In genomic region chr17:31853448-31854188, GRCm38 (mm10) we compare ENCODE assay signal across 7 mouse cellular contexts. TPM values are rescaled to one million over a fixed set of nuclear protein-coding genes. Genes with fewer than 3 reads are reported as not detected.
DNase-seq lines count a peak whose midpoint lies in the region; ATAC-seq and TF ChIP-seq lines count a peak whose summit lies in the region.

No protein-coding gene starts in this region.

- no peak for ATAC-seq in heart, embryonic 16.5 days (replicated peaks; ENCODE audit: extremely low read depth, insufficient read depth, low FRiP score)

- H3K9me3 ChIP-seq in ES-Bruce4 (replicated peaks; ENCODE audit: control insufficient read depth, insufficient read depth, low read length, poor library complexity, severe bottlenecking) = no peaks in the 10 kb centered on the region
- no peaks in the 10 kb centered on the region for H3K9me3 ChIP-seq in heart, embryonic 16.5 days (replicated peaks; ENCODE audit: control insufficient read depth, low read length)

- no peaks in the 10 kb centered on the region for H3K27me3 ChIP-seq in ES-Bruce4 (ENCODE audit: control insufficient read depth, insufficient read depth, low read length, poor library complexity, severe bottlenecking)
- H3K27me3 ChIP-seq in heart, embryonic 16.5 days (ENCODE audit: control insufficient read depth, insufficient read depth, low read length) = no peaks in the 10 kb centered on the region

- WGBS in heart, embryonic 16.5 days = 18% methylated on average over 17 of the region's 17 CpGs
- WGBS in macrophage (ENCODE audit: missing documents) = 7% methylated on average over 17 of the region's 17 CpGs

- H3K79me2 ChIP-seq in macrophage (ENCODE audit: inconsistent target) = peaks cover 44% of the 10 kb centered on the region

- H3K9ac ChIP-seq in ES-Bruce4 (ENCODE audit: low read depth, poor library complexity, severe bottlenecking) = no peak overlapping the region
- peak overlapping the region; percentile 92 for H3K9ac ChIP-seq in heart, embryonic 16.5 days (ENCODE audit: low read length)

- H3K4me2 ChIP-seq in heart, embryonic 16.5 days (ENCODE audit: low read depth, low read length) = peak overlapping the region; percentile 83

- no peak for TF ChIP-seq EP300 in ES-Bruce4 (IDR thresholded peaks at IDR 0.05; ENCODE audit: insufficient read depth, low read depth, low read length)

- peak; percentile 44 for DNase-seq in A20 (ENCODE audit: low read depth, low spot score)
- no peak for DNase-seq in adrenal gland, postnatal 36 days
- no peak for DNase-seq in thymus, postnatal 0 days (ENCODE audit: low spot score)
- no peak for DNase-seq in ovary, postnatal 10 days (ENCODE audit: low spot score)

- H3K4me3 ChIP-seq in ES-Bruce4 (ENCODE audit: low read depth, low read length) (peak overlapping the region; percentile 28), macrophage (ENCODE audit: inconsistent target) (peak overlapping the region; percentile 14)
- peak overlapping the region; percentile 49 for H3K4me3 ChIP-seq in heart, embryonic 16.5 days (ENCODE audit: low read length)

- no peak for TF ChIP-seq POLR2A in ES-Bruce4 (IDR thresholded peaks at IDR 0.05; ENCODE audit: insufficient read depth, low read length)

- TF ChIP-seq CTCF in ES-Bruce4 (IDR thresholded peaks at IDR 0.05; ENCODE audit: low read depth, low read length) = no peak

- H3K36me3 ChIP-seq in ES-Bruce4 (ENCODE audit: control insufficient read depth, insufficient read depth, low read length, poor library complexity, severe bottlenecking) (peaks cover 33% of the 10 kb centered on the region), macrophage (ENCODE audit: inconsistent target) (peaks cover 29% of the 10 kb centered on the region)
- H3K36me3 ChIP-seq in heart, embryonic 16.5 days (ENCODE audit: control insufficient read depth, insufficient read depth) = peaks cover 25% of the 10 kb centered on the region

- H3K27ac ChIP-seq in ES-Bruce4 (ENCODE audit: insufficient read depth, low read length) (no peak overlapping the region), macrophage (peak overlapping the region; percentile 72)
- peak overlapping the region; percentile 81 for H3K27ac ChIP-seq in heart, embryonic 16.5 days (ENCODE audit: low read length)

- H3K4me1 ChIP-seq in ES-Bruce4 (ENCODE audit: control insufficient read depth, insufficient read depth, low read length) = peaks cover 10% of the 10 kb centered on the region
- peaks cover 29% of the 10 kb centered on the region for H3K4me1 ChIP-seq in heart, embryonic 16.5 days (ENCODE audit: control insufficient read depth, insufficient read depth, low read length)

RNA-seq across cellular contexts. Expression of gene Sik1, which starts 2.0 kb away (rescaled TPM):
- 45.1 and 48.4 TPM in 2 replicates for polyA plus RNA-seq in ES-Bruce4 (2011; ENCODE audit: insufficient read depth, insufficient read length, low read depth, missing spikeins)
- polyA plus RNA-seq in heart, embryonic 16.5 days (2015; fragmentation: Nextera tagmentation; extraction: Ambion mirVana) = 13.0 and 18.6 TPM in 2 replicates
- total RNA-seq in macrophage (2018; cell fraction: chromatin; rRNA removed) = 10 to 100 TPM in 24 of 26 experiments, 1 to 10 TPM in 2; 2.6 to 74.2 (median 27.9) TPM
- total RNA-seq in macrophage (2018; cell fraction: cytosol; rRNA removed) = 10 to 100 TPM in 20 of 26 experiments, 1 to 10 TPM in 6; 1.9 to 28.3 (median 15.6) TPM
- total RNA-seq in macrophage (2018; cell fraction: nucleus; rRNA removed) = 10 to 100 TPM in 20 of 26 experiments, 1 to 10 TPM in 6; 4.1 to 41.4 (median 13.5) TPM
- polyA plus RNA-seq in macrophage (2018) = 6.1 to 8.6 TPM (median 7.3 TPM) in 3 replicates
- total RNA-seq in adrenal gland, postnatal 36 days (2021) = 100 to 1,000 TPM; 124 to 127 TPM
- polyA plus RNA-seq in thymus, postnatal 0 days (2015; fragmentation: Nextera tagmentation; extraction: Ambion mirVana) = 12.4 and 14.2 TPM in 2 replicates
